Mouse (Mus musculus) large intestine, adult 2 months (tissue): Measurements from ENCODE around the gene Dicer1. TPM values are rescaled to one million over a fixed set of nuclear protein-coding genes. Genes with fewer than 3 reads are reported as not detected.
A peak's percentile ranks its signal among the peaks of the same experiment; 100 is the strongest.

Source experiments
- DNase-seq: peaks from one replicate; pipeline ENCODE4 v3.0.0-alpha.2; 2012; ENCODE audit warnings: low read depth, low spot score
- WGBS: fragments of 180-500 bp; shearing (Covaris S2); methylation state at CpG from one replicate; pipeline ENCODE4 v1.1.7; 2018; 5-methylcytosine and 5-hydroxymethylcytosine counted together
- polyA plus RNA-seq: library from polyadenylated mRNA; depleted of rRNA; stranded (reverse); fragments of >200 nt; gene quantifications from 2 replicates; pipeline ENCODE4 v1.2.3, GENCODE M21; 2012; rRNA removed

Gene Dicer1
- polyA plus RNA-seq: 5.1 and 10.1 TPM in 2 replicates

DNA sequence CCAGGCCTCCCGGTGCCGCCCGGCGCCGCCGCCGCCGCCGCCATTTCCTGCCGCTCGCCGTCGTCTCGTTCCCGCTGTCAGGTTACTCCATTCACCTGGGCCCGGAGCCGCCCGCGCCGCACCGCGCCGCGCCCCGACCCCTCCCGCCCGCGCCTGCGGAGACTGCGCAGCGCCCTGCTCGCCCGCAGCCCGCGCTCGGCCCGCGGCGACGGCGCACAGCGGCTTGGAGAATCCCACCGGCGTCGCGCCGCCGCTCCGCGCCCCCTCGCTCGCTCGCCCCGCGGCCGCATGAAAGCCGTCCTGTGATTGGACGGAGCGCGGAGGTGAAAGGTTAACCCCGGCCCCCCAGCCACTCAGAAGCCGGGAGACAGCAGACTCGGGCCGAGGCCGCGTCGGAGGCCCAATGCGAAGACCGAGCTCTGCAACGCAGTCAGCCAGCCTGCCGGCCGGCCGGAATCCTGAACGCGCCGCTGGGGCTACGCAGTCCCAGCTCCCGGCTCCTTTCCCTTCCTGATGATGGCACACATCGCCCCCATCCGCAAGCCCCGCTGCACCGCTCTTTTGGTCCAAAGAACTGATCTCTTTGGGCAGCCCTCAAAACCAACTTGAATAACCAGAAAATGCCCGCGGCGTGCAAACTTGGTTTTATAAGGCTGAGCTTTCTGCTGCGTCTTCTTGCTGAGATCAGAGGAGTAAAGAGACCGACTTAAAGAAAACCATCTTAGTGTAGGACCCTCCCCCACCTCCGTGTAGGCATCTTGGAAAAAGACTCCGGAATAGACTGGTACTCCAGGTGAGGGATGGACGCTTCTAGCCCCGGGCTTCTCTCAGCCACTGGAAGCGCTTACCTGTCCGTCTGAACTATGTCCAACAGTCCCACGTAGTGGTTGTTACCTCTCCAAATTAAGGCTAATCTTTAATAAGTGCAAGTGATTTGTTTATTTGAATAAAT is at the start of gene Dicer1:
TSS of gene Dicer1 (minus strand) at position 139 of the 952 bp plus-strand sequence.
- DNase-seq: peak; percentile 71
- WGBS: under 1% methylated on average over 94 of the region's 94 CpGs

DNA sequence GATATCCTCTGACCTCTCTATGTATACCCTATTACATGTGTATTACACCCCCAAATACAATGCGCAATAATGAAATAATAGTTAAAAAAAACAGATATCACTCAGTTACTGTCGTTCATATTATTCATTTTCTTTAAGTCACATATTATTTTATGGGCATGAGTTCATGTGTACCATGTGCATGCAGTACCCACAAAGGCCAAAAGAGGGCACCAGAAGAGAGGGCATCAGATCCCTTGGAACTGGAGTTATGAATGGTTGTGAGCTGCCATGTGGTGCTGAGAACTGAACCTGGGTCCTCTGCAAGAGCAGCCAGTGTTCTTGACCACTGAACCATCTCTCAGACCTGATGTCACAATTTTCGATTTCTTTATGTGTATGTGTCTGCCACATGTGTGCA is 47.6 kb upstream of the Dicer1 start:
- no peak for DNase-seq
- WGBS: 97% methylated on average over 3 of the region's 3 CpGs

DNA sequence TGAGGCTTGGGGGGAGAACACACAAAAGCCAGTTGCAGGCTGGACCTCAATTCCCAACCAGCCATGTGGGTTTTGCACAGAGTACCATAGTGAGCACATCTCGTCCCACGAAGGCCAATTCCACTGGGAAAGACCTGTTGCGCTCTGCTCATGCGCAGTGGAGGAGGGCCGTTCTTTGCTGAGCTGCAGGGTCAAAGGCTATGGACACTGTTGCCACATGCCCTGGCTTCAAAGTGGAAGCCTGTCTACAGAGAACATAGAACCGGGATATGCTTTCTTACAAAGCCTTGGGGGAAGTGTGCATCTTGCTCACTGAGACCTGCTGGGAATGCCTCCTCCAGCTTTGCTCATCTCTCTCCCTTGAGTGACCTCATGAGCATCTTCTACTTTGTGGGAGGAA is 46.2 kb upstream of the Dicer1 start:
- no peak for DNase-seq
- WGBS: 98% methylated on average over 6 of the region's 6 CpGs

DNA sequence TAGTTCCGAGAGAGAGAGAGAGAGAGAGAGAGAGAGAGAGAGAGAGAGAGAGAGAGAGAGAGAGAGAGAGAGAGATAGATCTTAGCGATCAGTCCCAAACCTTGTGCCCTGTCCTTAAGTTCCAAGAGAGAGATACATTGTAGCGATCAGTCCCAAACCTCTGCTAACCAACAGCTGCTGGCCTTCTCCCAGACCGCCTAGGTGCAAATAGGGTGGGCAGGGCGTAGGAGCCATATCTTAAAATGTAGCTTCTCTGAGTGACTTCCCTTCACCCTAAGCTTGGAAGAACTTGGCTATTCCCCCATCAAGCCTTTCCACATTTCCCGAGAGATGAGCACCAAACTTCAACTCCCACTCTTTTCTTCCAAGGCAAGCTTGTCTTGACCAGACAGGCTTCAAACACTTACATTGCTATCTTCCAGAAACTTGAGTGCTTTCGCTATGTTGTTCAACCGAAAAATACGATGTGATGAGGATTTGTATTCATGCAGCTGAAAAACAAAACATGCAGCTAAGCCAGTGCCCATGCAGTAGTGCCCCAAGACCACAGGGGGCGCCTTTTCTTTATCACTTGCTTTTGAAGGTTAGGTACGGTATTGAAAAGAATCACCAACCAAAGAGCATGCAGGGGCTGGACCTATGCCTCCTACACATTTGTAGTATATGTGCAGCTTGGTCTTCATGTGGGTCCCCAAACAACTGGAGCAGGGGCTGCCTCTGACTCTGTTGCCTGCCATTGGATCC is 45.1 kb upstream of the Dicer1 start:
- whole genome bisulfite sequencing: 87% methylated on average over 11 of the region's 11 CpGs

DNA sequence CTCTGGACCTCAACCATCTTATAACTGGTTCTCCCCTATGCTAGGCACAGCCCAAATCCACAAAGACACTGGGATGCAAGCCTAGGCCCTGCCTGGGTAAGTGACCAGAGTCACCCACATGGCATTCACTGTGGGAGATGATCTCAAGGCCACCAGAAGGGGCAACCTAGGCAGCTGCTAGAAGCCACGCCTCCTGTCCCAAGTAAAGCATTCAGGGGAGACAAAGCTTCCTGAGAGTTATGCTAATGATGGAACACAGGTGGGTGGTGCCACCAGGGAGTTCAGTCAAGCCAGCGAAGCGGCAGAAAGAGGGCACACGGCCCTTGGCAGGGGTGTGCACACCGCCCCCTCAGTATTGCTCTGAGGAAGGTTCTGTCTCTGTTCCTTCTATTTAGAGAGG is 43.2 kb upstream of the Dicer1 start:
- 92% methylated on average over 5 of the region's 5 CpGs for WGBS
- DNase-seq: no peak

More for the DNA sequence above, 45.1 kb upstream of the Dicer1 start:
- DNase-seq: no peak

DNA sequence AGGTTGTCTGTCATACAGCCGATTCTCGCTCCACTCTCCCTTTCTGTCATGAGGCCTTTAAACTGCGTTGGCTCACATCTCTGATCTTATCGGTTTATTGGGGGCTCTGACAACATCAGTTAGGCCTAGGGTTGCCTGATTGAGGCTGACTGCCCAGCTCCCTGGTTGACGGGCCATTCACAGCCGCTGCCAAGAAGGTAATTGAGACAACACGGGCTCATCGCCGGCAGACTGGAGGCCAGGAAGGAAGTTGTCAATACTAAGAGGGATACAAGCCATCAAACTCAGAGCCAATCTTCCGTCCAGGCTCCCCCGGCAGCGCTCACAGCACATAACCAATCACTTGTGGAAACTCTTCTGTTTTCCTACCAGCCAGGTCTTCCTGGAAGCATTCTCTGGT is 41.7 kb upstream of the Dicer1 start:
- 51% methylated on average over 12 of the region's 12 CpGs for WGBS
- no peak for DNase-seq

DNA sequence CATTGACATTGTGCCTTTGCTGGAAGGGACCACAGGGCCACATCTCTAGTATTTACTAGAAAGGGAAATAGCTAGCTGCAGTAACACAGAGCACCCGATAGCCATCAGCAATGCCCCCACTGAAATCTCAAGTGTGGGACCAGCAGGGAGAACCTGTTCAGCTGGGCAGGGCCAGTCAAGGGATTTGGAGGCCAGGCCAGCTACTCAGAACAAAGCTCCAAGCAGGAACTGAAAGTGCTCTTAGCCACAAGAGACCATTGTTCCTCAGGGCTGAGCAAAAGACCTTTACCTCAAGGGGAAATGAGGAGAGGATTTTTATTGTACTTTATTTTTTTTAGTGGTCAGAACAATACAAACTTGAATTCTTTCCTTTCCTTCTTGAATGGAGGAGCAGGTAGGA is 25.9 kb upstream of the Dicer1 start:
- 20% methylated on average over 1 of the region's 1 CpGs for WGBS
- no peak for DNase-seq

DNA sequence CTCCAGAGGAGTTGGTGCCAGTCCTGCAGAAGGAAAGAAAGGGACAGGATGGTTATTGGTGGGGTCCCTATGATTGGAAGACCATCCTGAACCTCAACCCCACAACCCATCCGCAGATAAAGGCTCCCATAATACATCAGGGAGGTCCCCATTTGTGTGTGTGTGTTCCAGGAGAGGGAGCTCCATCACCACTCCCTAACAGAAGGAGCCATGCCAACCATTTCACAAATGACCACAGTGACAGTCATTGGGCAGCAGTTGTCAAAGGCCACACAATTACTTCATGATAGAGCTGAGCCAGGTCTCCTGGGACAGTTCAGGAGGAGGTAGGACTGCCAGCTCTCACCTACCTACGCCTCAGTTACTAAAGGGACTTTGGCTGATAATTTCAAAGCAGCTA is 20.2 kb upstream of the Dicer1 start:
- 84% methylated on average over 2 of the region's 2 CpGs for WGBS
- no peak for DNase-seq

DNA sequence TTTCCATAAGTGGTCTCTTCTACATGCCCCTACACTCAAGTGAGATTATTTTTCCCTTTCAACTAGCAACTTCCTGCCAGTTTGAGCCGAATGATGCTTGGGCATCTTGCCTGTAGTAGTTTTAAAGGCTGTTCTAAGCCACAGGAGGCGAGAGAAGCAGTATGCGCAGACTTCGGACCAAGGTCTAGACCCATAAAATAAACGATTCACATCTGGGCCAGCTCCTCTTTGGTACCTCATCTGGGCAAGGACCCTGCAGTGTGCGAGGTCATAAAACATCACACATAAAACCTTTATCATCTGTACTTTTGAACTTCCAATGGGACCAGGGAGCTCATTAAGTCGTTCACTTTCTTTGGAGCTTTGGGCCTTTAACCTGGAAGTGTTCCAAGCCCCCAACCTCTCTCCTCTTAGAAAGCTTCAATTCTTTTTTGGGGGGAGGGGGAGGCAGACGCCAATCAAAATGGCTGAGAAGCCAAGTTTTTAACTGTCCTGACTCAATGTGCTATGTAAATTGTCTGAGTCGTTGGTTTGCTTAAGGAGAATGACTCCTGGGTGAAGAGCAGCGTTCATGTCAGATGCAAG is 17.5 kb upstream of the Dicer1 start:
- 22% methylated on average over 10 of the region's 10 CpGs for WGBS
- no peak for DNase-seq

DNA sequence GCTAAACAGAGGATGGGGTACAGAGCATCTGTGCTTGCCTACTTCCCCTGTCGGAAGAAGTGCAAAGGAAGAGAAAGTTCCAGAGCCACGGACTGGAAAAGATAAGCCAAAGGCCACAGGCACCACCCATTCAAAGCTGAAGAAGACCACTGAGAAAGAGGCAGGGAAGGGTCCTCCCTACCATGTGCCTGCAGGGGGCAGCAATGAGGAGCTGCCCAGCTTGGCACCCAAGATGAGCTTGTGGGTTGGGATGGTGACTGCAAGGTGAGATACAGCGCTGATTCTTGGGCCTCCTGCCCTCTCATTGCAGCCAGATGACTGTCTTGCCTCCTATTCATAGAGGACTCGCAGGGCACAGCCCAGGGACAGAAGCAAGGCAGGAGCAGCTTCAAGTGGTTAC is 15.4 kb upstream of the Dicer1 start:
- 82% methylated on average over 4 of the region's 4 CpGs for WGBS

DNA sequence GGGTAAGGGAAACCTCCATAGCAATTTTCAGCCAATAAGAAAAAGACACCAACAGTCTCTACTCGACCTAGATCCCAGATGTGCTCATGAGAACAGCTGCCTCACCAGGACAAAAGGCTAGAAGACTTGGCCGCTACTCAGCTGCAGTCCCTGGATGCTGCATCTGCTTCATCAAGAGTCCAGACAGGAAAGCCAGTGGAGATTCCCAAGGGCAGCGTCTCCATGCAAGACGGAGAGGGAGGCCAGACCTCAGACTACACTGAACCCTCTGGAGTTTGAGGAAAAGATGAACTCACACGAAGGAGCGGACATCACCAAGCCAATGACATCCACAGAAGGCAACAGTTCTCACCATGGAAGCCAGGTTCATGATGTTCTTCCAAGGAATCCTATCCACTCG is 14.0 kb upstream of the Dicer1 start:
- 75% methylated on average over 7 of the region's 7 CpGs for WGBS
- no peak for DNase-seq

More for the DNA sequence above, 15.4 kb upstream of the Dicer1 start:
- no peak for DNase-seq

DNA sequence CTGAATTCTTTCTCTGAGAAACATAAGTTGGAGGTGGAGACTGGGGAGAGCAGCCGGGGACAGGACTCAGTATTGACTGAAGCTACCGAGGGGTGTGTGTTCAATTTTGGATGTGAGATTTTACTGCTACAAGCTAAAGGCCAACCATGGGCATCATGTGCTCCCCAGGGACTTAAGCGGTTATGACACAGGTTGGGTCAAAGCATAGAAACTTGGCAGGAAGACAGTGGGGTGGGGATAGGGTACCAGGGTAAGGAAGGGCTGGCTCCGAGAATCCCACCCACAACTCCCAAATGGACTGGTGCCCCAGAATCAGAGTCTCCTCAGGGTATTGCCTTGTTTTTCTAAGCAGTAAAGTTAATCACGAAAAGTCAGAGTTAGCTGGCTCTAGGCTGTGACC is 13.4 kb upstream of the Dicer1 start:
- WGBS: 47% methylated on average over 5 of the region's 5 CpGs

DNA sequence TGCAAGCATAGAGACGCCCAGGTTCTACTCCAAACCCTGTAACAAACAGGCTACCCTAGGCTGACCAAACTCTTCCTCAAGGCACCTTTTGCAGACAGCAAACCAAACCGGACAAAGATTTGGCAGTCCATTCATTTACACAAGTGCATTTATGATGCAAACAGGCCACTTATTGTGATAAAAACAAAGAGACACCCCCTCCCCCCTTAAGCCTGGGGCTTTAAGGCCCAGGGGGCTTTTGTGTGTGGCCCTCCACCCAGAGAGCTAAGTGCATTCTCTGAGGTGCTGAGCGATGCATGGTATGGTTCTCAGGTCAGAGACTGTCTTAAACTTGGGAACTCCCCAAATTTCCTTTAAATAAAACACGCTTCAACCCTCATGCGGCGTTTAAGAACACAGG is 12.2 kb upstream of the Dicer1 start:
- DNase-seq: no peak
- 75% methylated on average over 6 of the region's 6 CpGs for WGBS

More for the DNA sequence above, 13.4 kb upstream of the Dicer1 start:
- no peak for DNase-seq

DNA sequence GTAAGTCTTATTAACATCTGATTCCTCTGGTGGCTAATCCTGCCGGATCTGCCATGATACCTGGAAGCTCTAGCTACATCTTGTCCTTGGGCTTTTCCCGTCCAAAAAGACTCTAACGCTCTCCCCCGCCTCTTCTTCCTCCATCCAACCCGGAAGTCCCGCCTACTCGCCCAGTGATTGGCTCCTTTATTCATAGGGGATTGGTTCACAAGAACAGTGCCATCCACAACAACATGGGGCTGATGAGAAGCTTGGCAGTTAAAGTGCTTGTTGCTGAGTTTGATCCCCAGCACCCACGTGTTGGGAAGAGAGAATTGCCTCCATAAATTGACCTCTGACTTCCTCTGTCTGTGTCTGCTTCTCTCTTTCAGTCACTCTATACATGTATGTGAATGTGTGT is 9.7 kb upstream of the Dicer1 start:
- WGBS: 79% methylated on average over 8 of the region's 8 CpGs
- no peak for DNase-seq

DNA sequence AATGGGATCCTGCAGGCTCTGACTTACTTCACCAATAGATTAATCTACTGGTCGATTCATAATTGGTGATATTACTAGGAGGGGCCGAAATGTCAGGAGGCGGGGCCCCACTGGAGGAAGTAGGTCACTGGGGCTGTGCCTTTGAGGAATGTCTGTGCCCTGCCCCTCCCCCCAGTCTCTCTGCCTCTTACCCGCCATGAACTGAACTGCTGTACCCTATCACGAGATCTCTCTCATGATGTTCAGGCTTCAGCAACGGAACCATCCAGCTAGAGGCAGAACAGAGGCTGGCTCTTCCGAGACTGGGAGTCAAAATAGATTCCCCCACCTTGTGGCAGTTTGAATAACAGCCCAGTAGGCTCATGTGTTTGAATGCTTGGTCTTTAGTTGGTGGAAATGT is 6.3 kb upstream of the Dicer1 start:
- WGBS: 90% methylated on average over 7 of the region's 7 CpGs
- no peak for DNase-seq

DNA sequence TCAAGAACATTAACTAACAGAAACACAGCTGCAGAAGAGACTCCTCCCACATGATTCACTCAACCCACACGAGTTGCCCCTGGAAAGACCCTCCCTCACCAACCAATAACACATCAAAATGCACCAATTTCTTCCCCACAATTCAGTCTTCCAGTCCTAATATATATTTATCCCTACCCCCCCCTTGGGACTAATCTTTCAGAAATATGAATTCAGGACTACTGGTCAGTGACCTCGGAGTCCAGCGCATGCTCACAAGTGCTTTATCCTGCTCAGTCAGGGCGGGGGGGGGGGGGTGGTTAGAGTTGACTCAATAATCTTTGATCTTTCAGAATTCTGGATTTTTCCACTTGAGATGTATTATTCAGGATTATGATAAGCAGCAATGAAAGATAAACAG is 1.9 kb upstream of the Dicer1 start:
- DNase-seq: no peak
- 49% methylated on average over 4 of the region's 4 CpGs for WGBS

DNA sequence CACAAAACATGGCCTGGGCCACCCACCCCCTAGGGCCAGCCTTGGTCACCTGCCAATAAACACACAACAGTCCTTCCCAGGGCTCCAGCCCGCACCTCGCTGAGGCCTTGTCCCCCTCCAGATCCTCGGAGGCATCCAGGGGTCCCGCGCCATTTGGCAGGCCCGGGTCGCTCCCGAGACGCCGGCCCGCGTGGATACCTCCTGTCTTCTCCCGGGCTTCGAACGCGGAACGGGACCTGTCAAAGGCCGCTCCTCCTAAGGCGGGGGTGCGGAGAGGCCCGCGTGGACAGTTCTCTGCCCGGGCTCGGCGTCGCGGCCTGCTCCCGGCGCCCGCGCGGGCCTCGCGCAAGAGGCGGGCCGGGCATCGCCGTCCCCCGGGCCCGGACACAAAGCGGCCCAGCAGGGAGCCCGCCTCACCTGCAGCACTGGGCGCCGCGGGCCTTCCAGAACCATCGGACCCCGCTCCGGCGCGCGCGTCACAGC is 380 bp downstream of the Dicer1 start:
- under 1% methylated on average over 52 of the region's 52 CpGs for WGBS

DNA sequence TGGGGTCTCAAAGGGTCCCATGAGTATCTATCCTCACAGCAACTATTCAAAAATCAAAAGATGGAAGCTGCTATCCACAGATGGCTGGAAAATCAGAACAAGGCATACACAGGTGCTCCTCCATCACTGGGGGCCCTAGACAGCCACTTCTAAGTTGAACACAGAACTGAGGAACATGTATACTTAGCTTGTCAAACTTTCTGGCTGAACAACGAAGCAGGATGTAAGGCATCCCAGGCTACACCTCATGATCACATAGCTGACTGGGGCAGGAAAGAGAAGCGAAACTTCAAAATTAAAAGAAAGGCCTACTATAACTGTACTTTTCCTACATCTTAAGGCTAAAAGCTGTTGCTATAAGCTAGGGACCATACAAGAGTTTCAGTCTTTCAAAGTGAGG is 2.8 kb downstream of the Dicer1 start:
- 67% methylated on average over 2 of the region's 2 CpGs for WGBS
- no peak for DNase-seq

More for the DNA sequence above, 380 bp downstream of the Dicer1 start:
- DNase-seq: no peak

DNA sequence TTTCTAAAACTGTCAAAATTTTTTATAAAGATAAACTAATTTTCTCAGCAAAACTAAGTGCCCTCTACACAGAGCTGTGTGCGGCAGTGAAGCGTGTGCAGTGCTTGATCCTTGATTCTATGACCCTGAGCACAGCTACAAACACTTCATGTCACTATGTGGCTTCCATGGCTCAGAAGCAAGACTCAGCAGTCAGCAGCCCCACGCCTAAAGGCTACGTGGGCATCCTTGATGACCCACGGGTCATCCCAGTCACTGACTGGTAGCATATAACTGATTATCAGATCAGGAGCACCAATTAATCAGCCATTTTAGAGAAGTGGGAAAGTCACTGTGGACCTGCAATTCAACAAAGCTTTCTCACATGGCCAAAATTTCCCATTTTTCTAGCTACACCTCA is 4.5 kb downstream of the Dicer1 start:
- 86% methylated on average over 5 of the region's 5 CpGs for WGBS
- no peak for DNase-seq

DNA sequence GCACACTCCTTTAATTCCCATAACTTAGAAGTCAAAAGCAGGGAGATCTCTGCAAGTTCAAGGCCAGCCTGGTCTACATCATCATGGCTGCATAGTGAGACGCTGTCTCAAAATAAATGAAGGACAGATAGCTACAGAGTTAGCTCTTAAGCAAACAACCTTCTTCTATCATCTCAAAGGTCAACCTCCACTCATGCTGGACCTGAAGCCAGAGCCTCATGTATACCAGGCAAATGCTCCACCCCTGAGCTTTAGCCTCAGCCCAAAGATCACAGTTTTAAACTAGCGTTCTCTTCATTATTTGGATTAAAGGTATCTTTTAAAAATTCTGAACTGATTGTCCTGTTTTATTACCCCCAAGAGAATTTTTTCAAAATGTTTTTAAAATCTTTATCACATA is 5.2 kb downstream of the Dicer1 start:
- no peak for DNase-seq
- WGBS: 44% methylated on average over 2 of the region's 2 CpGs
